Mouse (Mus musculus): ENCODE data around the gene Gga3.

The Gga3 gene

DNA sequence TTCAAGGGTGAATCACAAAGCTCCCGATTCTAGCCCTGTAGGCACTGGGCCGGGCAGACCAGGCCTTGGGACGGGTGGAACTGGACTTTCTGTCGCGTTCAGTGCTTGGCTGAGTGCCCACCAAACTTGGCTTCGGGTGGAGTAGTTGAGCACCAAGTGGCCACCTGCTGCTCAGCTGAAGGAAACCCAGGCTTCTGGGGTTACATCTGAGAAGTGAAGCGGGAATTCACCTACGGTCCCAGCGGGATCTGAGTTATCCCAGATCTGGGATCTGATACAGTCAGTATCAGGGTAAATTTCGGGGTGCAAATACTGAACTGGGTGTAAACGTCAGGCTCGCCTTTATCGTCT is 8.2 kb upstream of the Gga3 start:
- no peak for DNase-seq (ENCODE audit: low read depth)

DNA sequence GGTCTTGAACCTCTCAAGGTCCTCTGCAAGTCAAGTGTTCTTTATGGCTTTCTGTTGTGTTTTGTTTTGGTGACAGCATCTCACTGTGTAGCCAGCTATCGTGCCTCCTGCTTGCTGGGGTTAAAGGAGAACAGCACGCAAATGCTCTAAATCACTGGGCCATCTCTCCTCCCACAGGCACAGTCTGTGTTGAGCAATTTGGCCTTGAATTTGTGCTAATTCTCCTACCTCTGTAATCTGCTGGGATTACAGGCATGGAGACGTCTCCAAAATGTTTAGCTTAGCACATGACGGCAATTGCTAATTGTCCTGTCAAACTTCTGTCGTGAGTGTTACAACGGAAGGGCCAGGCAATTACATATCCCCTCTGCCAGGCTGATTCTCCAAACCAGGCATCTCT is 7.3 kb upstream of the Gga3 start:
- DNase-seq (ENCODE audit: low read depth) = no peak

DNA sequence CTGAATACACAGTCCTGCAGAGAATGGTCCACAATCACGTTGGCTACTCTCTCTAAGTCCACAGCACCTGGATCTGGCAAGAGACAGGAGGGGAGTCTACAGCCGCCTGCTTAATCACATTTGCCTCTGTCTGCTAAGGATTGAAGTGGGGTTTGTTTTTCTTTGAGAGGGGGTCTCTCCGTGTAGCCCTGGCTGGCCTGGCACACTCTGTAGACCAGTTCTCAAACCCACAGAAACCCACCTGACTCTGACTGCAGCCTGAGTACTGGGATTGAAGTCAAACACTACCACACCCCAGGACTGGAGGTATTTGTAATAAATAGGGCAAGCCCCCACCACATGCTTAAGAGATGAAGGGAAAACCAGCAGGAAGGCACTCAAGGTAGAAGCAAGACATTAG is 5.7 kb upstream of the Gga3 start:
- no peak for DNase-seq (ENCODE audit: low read depth)

DNA sequence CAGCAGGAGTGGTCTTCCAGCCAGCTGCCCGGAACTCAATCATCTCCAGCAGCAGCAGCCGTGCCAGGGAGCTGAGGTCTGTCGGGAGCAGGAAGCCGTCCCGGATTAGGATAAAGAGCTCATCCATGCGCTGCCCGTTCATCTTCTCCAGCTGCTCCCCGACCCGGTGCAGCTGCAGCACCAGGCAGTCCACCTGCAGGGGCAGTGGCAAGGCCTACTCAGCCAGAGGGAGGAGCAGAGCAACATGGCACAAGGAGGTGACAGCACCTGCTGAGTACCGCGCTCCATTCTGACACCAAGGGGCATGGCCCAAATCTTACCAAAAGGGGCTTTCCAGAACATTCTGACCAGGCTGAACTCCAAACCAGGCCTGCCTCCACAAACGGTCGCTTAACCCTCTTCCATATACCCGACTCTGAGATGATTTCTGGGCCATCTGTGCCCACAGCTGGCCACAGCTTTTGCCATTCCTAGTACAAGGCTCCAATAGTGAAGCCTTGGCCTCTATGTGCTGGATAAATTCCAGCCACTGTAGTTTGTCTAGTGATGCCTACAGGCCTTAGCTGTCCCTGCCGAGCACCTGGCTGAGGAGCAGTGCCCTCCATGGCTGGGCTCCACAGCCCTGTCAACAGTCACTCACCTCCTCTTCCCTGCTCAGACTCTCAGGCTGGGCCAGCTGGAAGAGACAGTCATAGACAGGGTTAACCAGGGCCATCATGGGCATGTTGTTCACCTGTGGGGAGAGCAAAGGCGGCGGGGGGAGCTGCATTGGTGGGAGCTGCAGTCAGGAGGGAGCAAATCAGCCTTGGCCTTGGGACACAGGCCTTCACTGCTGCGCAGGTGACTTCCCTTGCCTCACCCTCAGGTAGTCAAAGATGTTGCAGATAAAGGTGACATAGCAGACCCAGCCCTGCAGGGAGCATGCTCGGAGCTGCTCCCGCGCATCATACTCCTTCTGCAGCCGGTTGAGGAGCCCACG is 4.9 kb upstream of the Gga3 start:
- DNase-seq (ENCODE audit: low read depth) = no peak

DNA sequence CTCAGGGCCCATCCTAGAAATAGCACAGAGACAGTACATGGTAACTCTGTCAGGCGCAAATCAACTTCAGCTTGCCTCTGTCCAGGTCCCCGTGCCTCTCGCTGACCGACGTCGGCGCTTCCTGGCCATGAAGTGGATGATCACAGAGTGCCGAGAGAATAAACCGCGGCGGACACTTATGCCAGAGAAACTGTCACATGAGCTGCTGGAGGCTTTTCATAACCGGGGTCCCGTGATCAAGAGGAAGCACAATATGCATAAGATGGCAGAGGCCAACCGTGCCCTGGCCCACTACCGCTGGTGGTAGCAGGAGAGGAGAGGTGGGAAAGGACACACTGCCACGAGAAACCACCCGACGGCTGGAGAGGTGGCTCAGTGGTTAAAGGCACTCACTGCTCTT is 2.9 kb upstream of the Gga3 start:
- DNase-seq (ENCODE audit: low read depth) = no peak

DNA sequence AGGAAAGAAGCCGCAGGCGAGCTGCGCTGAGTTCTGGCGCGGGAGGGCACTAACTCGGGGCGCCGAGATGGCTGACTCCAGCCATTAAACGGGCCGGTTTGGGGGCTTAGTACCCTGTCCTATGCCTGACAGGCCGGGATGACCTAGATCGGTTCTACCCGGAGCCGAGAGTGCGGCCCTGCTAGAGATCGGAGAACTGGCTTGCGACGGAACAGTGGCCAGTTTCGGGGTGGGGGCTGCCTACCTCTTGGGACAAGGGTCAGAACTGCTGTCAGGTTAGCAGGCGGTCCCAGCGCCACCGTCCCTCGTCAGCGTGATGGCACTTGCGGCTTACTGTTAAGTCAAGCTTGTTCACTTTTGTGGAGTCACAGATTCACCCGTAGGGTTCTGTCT is 449 bp upstream of the Gga3 start:
- no peak for DNase-seq (ENCODE audit: low read depth)

DNA sequence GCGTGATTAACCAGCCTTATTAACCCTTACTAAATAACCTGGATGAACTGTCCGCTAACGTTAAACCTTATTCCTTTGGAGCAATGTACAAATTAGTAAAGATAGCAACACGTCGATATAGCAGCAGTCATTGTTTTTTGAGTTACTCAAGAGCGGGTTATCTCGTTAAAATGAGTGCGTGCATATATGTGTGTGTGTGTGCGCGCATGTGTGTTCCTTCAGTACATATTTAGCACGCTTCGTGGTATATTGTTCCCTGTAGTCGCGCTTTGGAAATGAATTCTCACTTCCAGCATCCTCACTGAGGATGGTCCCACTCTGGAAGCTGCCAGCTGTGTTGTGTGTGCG is 749 bp downstream of the Gga3 start:
- DNase-seq (ENCODE audit: low read depth) = no peak

DNA sequence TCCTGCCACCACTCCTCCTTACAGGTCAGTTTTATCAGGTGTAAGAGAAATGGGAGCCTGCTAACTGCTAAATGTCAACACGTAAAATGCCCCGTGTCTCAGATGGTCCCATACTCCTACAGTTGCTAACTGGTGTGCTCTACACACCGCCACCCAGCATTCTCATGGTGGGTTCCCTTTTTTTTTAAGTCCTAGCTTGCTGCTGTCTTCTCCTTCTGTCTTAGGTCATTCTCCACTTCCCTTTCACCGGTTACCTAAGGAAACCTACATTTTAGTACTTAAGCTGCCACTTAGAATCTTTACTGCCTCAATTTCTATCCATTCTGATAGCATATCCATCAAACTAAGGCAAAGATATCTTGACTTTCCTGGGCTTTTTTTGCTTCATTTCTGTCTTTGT is 2.7 kb downstream of the Gga3 start:
- no peak for DNase-seq (ENCODE audit: low read depth)

DNA sequence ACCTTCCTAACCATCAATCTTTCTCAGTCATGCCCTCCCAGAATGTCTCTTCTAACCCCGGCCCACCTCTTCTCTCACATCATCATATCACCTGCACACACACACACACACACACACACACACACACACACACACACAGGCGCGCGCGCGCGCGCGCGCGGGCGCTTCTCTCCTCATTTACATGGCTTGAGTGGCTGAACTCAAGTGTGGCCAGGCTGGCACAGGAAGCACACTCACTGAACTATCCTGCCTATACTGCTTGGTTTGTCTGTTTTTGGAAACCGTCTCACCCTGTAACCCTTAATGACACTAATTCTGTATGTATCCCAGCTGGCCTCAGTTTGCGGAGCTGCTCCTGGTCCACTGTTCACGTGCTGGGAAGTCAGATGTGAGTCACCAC is 3.1 kb downstream of the Gga3 start:
- no peak for DNase-seq (ENCODE audit: low read depth)

DNA sequence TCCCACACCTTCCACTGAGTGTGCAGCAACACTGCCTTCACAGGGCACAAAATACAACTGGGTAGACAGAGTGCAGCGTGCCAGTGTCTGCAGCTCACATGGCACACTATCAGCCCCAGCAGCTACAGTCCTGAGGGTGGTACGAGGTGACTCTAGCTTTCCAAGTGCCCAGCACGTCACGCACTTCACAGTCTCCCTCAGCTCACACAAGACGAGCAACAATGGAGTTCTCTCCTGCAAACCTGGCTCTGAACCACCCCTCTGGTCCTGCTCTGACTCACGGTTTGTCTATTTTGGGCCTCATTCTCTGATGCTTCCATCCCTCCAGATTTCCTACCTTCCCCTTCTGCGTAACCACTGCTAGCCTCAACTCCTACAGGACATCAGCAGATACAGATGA is 4.1 kb downstream of the Gga3 start:
- DNase-seq (ENCODE audit: low read depth) = no peak

DNA sequence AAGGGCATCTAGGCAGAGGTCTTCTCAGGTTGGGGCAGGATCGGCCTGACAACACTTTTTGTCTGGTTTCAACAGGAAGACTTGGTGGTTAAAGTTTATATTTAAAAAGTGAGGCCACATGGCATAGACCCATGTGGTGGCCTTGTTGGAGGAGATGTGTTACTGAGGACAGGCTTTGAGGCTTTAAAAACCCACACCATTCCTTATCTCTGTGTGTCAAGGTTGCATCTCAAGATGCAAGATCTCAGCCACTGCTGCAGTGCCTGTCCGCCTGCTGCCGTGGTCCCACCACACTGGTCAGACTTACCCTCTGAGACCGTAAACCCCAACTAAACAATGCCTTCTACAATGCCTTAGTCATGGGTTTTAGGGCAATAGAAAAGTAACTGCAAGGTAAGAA is 5.5 kb downstream of the Gga3 start:
- no peak for DNase-seq (ENCODE audit: low read depth)

DNA sequence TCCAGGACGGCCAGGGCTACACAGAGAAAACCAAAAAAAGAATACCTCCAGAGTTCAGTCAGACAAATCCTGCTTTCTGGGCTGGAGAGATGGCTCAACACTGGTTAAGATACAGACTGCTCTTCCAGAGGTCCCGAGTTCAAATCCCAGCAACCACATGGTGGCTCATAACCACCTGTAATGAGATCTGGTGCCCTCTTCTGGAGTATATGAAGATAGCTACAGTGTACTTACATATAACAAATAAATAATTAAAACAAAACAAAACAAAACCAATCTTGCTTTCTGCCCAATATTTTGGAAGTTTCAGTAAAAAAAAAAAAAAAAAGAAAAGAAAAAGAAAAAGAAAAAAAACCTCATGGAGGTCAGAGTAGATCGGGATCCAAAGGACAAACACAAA is 8.6 kb downstream of the Gga3 start:
- no peak for DNase-seq (ENCODE audit: low read depth)

DNA sequence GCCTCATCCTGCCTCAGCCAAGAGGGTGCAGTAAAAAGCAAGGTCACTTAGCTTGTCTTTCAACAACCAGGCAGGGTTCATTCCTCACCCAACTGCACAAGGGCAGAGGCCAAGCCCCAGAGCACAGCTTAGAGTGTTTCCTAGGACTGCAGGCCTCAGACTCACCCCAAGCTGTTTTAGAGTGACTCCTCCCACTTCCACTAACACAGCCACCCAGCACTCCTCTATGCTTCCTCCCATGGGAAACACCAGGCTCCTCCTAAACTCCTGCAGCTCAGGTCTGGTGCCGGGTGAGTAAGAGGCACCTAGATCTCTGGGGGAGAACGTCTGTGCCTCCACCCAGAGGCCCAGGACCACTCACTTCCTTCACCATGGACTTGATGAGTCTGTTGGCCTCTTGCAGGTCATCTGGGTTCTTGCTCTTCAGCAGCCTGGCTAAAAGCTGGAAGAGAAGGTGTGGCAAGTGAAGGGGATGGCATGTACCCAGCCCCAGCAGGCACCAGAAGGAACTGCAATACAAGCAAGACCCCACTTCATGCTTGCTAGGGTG is 13.2 kb downstream of the Gga3 start:
- DNase-seq (ENCODE audit: low read depth) = no peak

DNA sequence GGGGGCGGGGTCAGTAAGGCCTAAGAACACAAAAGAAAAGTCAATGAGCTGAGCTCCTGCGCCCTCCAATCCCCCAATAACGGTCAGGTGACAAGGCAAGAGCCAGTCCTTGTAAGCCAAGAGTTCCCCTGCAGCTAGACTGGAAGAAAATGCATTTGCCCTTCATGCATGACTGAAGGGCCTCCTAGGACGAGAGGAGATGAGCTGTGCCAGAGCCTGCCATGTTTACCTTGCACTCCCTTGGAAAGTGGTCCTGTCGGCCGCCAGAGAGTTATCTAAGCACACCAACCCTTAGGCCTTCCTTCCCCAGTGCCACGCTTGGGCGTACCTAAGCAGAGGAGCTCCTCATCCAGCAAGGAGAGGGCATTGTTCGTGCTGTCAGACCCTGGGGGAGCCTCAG is 15.9 kb downstream of the Gga3 start:
- no peak for DNase-seq (ENCODE audit: low read depth)

DNA sequence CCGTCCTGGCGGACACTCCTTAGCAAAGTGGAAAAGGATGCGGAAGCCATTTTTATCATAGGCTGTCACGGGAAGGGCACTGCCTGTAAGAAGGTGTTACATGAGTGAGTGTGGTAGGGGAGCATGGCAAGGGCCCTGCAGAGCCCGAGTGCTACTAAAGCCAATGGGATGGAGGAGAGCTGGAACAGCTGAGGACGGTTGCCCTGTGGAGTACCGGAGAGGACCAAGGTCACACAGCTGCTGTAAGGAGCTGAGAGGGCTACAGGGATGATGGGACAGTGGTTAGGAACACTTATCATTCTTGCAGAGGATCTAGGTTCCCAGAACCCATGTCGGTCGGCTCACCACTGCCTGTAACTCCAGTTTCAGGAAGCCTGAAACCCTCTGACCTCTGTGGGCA is 17.4 kb downstream of the Gga3 start:
- no peak for DNase-seq (ENCODE audit: low read depth)

DNA sequence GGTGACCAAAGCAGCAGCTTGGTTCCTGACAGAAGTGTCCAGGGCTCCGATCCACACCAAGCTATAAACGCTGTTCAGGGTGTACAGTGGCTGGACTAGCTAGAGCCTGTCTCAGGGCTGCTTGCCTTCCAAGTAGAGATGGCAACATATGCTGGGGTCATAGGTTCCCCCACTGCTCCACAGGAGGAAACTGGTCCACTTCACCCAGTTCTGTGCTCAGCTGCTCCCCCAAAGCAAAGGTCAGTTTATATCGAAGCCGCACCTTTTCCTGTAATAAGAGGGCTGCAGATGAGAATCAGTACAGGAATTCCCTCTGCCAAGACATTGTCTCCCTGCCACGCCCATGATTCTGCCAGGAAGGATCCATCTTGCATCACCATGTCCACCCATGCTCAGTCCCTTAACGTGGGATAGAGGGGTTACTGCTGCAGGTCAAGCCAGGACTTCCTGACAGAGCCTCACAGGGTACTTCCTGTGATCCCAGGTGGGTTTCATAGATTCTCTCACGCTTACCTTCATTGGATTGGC is 18.2 kb downstream of the Gga3 start:
- DNase-seq (ENCODE audit: low read depth) = no peak

DNA sequence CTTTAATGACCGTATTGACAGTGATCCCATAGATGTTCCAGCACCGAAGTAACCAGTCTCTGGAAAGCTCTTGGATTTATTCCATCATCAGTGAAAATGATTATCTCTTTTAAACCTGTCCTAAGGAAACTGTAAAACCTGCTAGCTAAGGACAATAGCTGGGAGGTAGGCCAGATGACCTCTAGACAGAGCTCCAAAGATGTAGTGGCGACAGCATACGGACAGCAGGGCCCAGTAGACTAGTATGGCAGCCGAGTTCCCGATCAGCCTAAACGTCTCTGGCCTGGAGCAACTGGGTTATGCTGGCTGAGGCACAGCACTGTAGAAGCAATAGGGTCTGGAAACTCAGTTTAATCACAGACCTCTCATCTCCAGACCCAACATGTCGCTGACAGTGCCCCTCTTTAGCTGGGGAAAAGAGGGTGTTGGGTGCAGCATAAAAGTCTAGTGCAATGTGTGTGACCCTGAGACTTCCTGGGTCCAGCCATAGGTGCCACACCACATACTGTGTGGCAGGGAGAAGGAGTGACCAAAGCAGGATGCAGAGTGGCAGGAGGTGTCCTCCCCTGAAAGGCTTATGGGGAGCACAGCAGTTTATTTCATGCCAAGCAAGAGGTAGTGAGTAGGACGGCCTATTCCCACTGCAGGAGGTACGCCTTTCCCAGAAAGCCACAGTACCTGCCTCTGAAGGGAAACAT is 19.3 kb downstream of the Gga3 start:
- no peak for DNase-seq (ENCODE audit: low read depth)

DNA sequence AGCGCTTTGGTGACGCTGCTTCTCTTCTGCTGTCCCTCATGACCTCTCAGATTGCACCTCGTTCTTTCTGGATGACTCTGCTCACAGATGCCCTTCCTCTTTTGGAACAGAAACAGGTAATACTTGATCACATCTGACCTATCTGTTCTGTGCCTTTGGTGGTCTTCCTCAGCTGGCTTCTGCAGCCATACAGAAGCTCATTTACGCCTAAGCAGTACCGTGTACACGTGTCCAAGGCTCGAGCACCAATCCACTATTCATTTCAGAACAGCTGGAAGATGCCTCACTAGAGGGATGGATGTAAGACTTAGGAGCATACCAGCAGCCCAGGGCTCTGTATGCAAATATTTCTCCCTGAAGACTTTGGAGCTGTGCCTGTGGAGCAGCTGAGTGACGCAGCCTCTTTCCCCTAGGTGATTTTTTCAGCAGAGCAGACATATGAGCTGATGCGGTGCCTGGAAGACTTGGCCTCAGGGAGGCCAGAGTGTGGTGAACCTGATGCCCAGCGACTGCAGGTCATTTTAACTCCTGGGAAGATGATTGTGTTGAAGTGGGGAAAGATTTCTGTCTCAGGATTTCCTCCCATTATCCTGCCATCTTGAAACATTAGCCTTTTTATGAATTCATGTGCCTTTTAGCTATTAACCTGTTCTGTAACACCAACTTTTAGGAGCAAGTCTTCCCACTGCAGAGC is 20.8 kb downstream of the Gga3 start:
- no peak for DNase-seq (ENCODE audit: low read depth)

DNA sequence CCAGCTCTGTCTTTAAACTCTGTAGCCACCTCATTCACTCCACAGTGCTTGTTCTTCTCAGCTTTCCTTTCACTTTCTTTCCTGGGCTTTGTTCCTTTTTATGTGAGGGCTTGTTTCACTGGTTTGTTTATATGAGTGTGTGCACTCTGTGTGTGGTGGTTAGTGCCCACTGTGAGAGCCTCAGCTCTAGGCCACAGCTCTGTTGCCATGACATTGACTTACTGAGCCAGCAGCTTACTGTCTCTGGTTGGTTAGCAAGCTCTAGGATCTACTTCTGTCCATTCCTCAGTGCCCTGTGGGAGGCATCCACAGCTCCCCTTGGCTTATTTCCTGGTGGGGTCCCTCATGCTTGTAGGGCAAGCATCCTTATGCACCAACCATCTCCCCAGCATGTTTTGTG is 24.8 kb downstream of the Gga3 start:
- DNase-seq (ENCODE audit: low read depth) = no peak

DNA sequence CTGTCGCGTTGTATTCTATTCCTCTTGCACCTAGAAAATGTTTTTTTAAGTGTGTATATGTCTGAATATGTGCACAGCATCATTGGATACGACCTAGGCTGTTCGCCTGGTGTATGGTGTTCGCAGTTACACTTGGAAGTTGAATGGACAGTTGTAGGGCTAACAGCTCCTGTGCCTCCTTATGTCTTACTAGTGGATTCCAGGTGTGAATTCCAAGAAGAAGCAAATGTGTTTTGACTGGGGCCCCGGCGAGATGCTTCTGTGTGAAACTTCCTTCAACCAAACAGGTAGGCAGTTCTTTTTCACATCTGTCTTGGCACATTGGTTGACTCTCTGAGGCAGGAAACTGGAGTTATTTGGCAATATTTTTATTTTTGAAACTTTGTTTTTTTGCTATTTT is 38.9 kb downstream of the Gga3 start:
- DNase-seq (ENCODE audit: low read depth) = peak; percentile 18

DNA sequence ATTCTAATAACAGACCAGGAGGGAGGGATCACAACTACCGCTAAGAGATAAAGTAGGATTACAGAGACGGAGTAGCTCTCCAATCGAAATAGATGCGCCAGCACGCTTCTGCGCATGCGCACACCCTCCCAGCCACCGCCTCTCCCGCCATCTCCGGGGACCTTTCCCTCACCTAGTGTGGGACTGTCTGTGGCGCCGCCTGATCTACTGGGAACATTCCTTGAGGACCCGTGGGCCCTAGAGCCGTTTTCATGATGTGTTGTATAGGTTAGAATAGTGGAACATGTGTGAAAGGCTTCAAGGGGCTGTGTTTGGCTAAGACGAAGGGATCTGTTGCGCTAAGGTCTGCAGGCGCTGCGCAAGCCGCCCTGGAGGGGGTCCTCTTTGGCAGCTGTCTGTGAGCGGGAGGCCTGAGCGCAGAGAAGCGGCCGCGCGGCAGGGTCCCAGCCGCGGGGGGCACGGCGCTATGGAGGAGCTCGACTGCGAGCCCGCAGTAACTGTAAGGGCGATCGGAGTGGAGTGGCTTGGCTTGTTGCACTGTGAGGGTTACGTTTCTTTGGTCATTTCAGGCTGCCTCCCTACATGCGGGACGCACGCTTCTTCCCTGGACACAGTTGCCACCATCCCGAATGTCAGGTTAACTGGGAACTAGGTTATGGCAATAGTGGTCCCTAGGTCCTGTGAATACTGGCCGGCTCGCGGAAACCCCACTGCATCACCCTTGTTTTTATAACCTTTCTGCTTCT is 39.6 kb downstream of the Gga3 start, which contains the start of gene Nup85:
Gene Nup85, plus strand, starts transcription at position 371 of the 746 bp plus-strand sequence.
- DNase-seq (ENCODE audit: low read depth) = peak; percentile 98

DNA sequence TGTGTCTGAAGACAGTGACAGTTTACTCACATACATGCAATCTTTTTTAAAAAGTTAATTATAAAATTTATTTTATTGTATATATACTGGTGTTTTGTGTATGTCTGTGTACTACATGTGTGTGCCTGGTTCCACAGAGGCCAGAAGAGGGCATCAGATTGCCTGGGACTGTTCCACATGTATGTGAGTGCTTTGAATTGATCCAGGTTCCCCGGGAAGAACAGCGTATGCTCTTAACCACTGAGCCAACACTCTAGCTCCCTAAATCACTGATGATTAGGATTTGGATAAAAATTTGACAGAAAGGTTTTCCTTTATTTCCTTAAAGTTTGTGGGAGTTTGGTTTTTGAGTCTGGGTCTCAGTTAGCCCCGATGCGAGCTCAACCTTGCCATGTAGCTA is 40.4 kb downstream of the Gga3 start:
- DNase-seq (ENCODE audit: low read depth) = no peak
